Mouse (Mus musculus) liver, embryonic 12.5 days (tissue): ENCODE results near the gene Lrrc8c. TPM values are rescaled to one million over a fixed set of nuclear protein-coding genes. Genes with fewer than 3 reads are reported as not detected.

Experiments
- ATAC-seq: fragments of 200-750 bp; cut with Nextera tagmentation; 2 replicates; pipeline ENCODE4 v1.8.0; 2017; ENCODE audit warnings: moderate number of reproducible peaks, mild to moderate bottlenecking, moderate library complexity
- H3K27ac ChIP-seq: fragments of 300-500 bp; sonication (generic); 2 replicates; pipeline ENCODE4 v1.5.1; 2016; ENCODE audit warnings: mild to moderate bottlenecking
- H3K27me3 ChIP-seq: fragments of 300-500 bp; sonication (generic); replicated peaks from 2 replicates; pipeline ENCODE4 v1.6.1; 2016; ENCODE audit warnings: mild to moderate bottlenecking, moderate library complexity
- H3K36me3 ChIP-seq: fragments of 300-500 bp; sonication (generic); 2 replicates; pipeline ENCODE4 v1.6.1; 2016; ENCODE audit warnings: mild to moderate bottlenecking, moderate library complexity
- H3K4me1 ChIP-seq: fragments of 300-500 bp; sonication (generic); 2 replicates; pipeline ENCODE4 v1.6.1; 2016
- H3K4me2 ChIP-seq: fragments of 300-500 bp; sonication (generic); 2 replicates; pipeline ENCODE4 v1.6.1; 2016; ENCODE audit warnings: mild to moderate bottlenecking, moderate library complexity
- H3K4me3 ChIP-seq: fragments of 300-500 bp; sonication (generic); 2 replicates; pipeline ENCODE4 v1.5.1; 2016; ENCODE audit warnings: mild to moderate bottlenecking, moderate library complexity
- H3K9ac ChIP-seq: fragments of 300-500 bp; sonication (generic); 2 replicates; pipeline ENCODE4 v1.6.1; 2016; ENCODE audit warnings: mild to moderate bottlenecking, moderate library complexity
- H3K9me3 ChIP-seq: fragments of 300-500 bp; sonication (generic); replicated peaks from 2 replicates; pipeline ENCODE4 v1.6.1; 2016; ENCODE audit warnings: mild to moderate bottlenecking, moderate library complexity
- WGBS: fragments of 180-500 bp; shearing (Covaris S2); methylation state at CpG from one replicate; pipeline ENCODE4 v1.1.7; 2016; ENCODE audit not compliant: insufficient replicate concordance; 5-methylcytosine and 5-hydroxymethylcytosine counted together
- polyA plus RNA-seq: library from polyadenylated mRNA; unstranded; fragments of >200 nt; fragmentation: Nextera tagmentation; extraction: Ambion mirVana; gene quantifications from 2 replicates; pipeline ENCODE4 v1.2.1, GENCODE M21; 2016

Lrrc8c gene
- polyA plus RNA-seq, 1 experiment from 2014 or later, result 23.9 TPM

GRCm38 (mm10) chr5:105493377-105493776 lies 25.8 kb upstream of the Lrrc8c start:
- H3K4me2 ChIP-seq, result no peak overlapping the region
- no peak overlapping the region for H3K9ac ChIP-seq
- no peak for ATAC-seq
- H3K27ac ChIP-seq, result no peak overlapping the region
- peaks cover 16% of the 10 kb centered on the region for H3K4me1 ChIP-seq
- H3K9me3 ChIP-seq, result no peaks in the 10 kb centered on the region
- H3K36me3 ChIP-seq, result peaks cover 11% of the 10 kb centered on the region; the same call in 1 of the 2 replicates
- WGBS, result 75% methylated on average over 7 of the region's 7 CpGs
- peaks cover 19% of the 10 kb centered on the region for H3K27me3 ChIP-seq
- no peak overlapping the region for H3K4me3 ChIP-seq

- Histone ChIP-seq H3K9me3 (no peaks in the 10 kb centered on the region), H3K4me2 (peak overlapping the region; percentile 62), H3K9ac (no peak overlapping the region), H3K4me1 (peaks cover 20% of the 10 kb centered on the region), H3K27me3 (peaks cover 19% of the 10 kb centered on the region), H3K36me3 (peaks cover 11% of the 10 kb centered on the region; the same call in 1 of the 2 replicates), H3K4me3 (no peak overlapping the region), H3K27ac (no peak overlapping the region)
- no peak for ATAC-seq
- 48% methylated on average over 10 of the region's 10 CpGs for WGBS
Observed at GRCm38 (mm10) chr5:105494246-105494917, 24.8 kb upstream of the Lrrc8c start.

- no peak overlapping the region for H3K27ac ChIP-seq
- peaks cover 9% of the 10 kb centered on the region; the same call in 1 of the 2 replicates for H3K36me3 ChIP-seq
- peak overlapping the region; percentile 32 for H3K4me3 ChIP-seq
- H3K4me2 ChIP-seq, result peak overlapping the region; percentile 62
- H3K9ac ChIP-seq, result 0 out of 2 replicates have a peak overlapping the region, but pooled peaks have one; percentile 17
- 10% methylated on average over 22 of the region's 24 CpGs for WGBS
- no peaks in the 10 kb centered on the region for H3K9me3 ChIP-seq
- peaks cover 19% of the 10 kb centered on the region for H3K27me3 ChIP-seq
- ATAC-seq, result peak; percentile 72
- H3K4me1 ChIP-seq, result peaks cover 25% of the 10 kb centered on the region
Observed at GRCm38 (mm10) chr5:105494918-105495901, 24.0 kb upstream of the Lrrc8c start.

DNA sequence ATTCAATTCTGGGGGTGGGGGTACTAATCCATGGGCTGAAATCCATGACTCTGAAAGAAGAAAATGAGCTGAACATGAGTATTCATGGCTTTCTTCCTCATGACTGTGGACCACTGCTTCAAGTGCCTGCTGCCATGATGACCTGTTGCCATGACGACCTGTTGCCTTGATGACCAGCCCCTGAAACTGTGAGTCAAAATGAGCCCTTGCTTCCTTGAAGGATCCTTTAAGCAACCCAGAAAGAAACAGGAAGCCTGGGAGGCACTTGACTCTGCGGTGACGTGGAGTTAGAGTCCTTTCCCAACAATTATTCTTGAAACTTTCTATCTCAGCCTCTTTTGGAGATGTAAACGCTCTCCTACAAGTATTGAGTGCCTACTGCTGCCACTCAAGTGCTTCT lies 23.1 kb upstream of the Lrrc8c start:
- Histone ChIP-seq H3K9ac (no peak overlapping the region), H3K36me3 (no peaks in the 10 kb centered on the region), H3K4me2 (no peak overlapping the region), H3K9me3 (no peaks in the 10 kb centered on the region), H3K4me1 (peaks cover 25% of the 10 kb centered on the region), H3K27ac (no peak overlapping the region), H3K4me3 (no peak overlapping the region), H3K27me3 (peaks cover 19% of the 10 kb centered on the region)
- no peak for ATAC-seq
- WGBS, result 66% methylated on average over 4 of the region's 4 CpGs

GRCm38 (mm10) chr5:105496586-105496985 lies 22.6 kb upstream of the Lrrc8c start:
- 74% methylated on average over 7 of the region's 7 CpGs for WGBS
- no peak overlapping the region for H3K4me3 ChIP-seq
- ATAC-seq, result no peak
- H3K27ac ChIP-seq, result no peak overlapping the region
- H3K9ac ChIP-seq, result no peak overlapping the region
- peaks cover 19% of the 10 kb centered on the region for H3K27me3 ChIP-seq
- H3K36me3 ChIP-seq, result no peaks in the 10 kb centered on the region
- peaks cover 25% of the 10 kb centered on the region for H3K4me1 ChIP-seq
- no peaks in the 10 kb centered on the region for H3K9me3 ChIP-seq
- no peak overlapping the region for H3K4me2 ChIP-seq

DNA sequence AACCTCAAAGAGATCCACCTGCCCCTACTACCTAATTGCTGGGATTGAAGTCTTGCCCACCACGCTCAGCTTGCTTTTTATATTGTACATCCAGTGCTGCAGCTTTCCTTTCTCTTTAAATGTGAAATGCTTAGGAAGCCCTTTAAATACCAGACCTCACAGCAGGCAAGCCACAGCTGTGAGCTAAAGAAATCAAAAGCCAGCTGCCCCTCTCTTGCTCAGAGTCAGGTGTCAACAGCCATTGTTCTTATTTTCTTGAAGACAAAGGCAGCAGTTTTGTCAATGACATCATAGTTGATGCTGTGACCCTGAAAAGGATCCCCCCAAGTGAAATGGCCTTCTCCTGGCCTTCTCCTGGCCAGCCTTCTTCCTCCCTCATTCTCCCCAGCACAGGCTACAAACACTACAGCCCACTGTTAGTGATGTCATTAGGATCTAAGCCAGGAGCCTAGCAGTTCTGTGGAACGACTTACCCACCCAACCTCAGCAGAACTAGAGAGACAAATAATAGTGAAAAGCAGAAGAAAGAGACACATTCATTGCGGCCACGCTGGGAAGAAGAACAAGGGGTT lies 20.7 kb upstream of the Lrrc8c start:
- Histone ChIP-seq H3K4me1 (peaks cover 25% of the 10 kb centered on the region), H3K27ac (no peak overlapping the region), H3K4me2 (no peak overlapping the region), H3K27me3 (peaks cover 19% of the 10 kb centered on the region), H3K9ac (no peak overlapping the region), H3K9me3 (peaks cover 7% of the 10 kb centered on the region), H3K4me3 (no peak overlapping the region), H3K36me3 (no peaks in the 10 kb centered on the region)
- 67% methylated on average over 4 of the region's 4 CpGs for WGBS
- no peak for ATAC-seq

- no peak overlapping the region for H3K27ac ChIP-seq
- peaks cover 23% of the 10 kb centered on the region for H3K4me1 ChIP-seq
- H3K9ac ChIP-seq, result no peak overlapping the region
- H3K36me3 ChIP-seq, result no peaks in the 10 kb centered on the region
- no peak for ATAC-seq
- peaks cover 19% of the 10 kb centered on the region for H3K27me3 ChIP-seq
- 29% methylated on average over 1 of the region's 1 CpGs for WGBS
- H3K9me3 ChIP-seq, result peaks cover 8% of the 10 kb centered on the region
- H3K4me3 ChIP-seq, result no peak overlapping the region
- H3K4me2 ChIP-seq, result no peak overlapping the region
Observed at GRCm38 (mm10) chr5:105499396-105499795, 19.8 kb upstream of the Lrrc8c start.

GRCm38 (mm10) chr5:105500132-105501121 lies 18.8 kb upstream of the Lrrc8c start:
- ATAC-seq, result no peak
- H3K36me3 ChIP-seq, result no peaks in the 10 kb centered on the region
- H3K27ac ChIP-seq, result no peak overlapping the region
- H3K27me3 ChIP-seq, result peaks cover 19% of the 10 kb centered on the region
- peaks cover 13% of the 10 kb centered on the region for H3K4me1 ChIP-seq
- H3K4me2 ChIP-seq, result no peak overlapping the region
- no peak overlapping the region for H3K4me3 ChIP-seq
- 56% methylated on average over 12 of the region's 12 CpGs for WGBS
- H3K9ac ChIP-seq, result no peak overlapping the region
- peaks cover 8% of the 10 kb centered on the region for H3K9me3 ChIP-seq

DNA sequence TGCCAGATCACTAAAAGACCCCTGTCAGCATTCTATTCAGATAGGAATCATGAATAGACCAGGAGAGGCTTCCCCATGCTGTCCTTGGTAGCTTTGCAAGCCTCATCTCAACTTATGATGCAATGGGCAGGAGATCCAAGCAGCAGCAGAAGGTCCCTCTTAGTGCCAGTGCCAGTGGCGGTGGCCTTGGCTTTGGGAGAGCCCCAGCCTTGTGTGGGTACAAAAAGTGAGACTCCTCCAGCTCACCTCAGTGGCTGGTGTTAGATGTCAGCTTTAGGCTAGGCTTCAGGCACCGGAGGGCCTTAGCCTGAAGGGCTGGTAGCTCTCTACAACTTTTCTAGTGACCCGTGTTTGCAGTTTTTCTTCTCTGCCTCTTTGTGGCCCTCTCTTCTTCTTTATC lies 18.1 kb upstream of the Lrrc8c start:
- Histone ChIP-seq H3K27me3 (peaks cover 13% of the 10 kb centered on the region), H3K36me3 (no peaks in the 10 kb centered on the region), H3K4me1 (peaks cover 9% of the 10 kb centered on the region), H3K27ac (no peak overlapping the region), H3K4me2 (no peak overlapping the region), H3K9ac (no peak overlapping the region), H3K4me3 (no peak overlapping the region), H3K9me3 (peaks cover 8% of the 10 kb centered on the region)
- no peak for ATAC-seq
- 69% methylated on average over 3 of the region's 3 CpGs for WGBS

DNA sequence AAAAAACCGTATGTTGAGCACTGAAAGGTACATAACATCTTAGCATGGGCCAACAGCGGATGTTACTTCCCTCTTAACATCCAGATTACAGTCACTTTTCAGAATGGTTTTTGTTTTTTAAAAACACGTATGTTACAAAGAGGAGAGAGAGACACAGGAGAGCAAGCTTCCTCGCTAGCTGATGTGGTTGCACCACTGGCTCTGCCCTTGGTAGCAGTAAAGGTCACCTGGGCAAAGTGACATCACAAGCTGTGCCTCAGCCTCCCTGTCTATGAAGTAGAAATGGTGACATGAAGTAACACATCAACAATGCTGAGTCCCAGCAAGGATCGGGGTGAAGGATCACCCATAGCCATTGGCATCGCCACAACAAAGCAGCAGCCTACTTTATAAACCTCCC lies 10.4 kb upstream of the Lrrc8c start:
- Histone ChIP-seq H3K4me1 (no peaks in the 10 kb centered on the region), H3K27me3 (no peaks in the 10 kb centered on the region), H3K4me3 (no peak overlapping the region), H3K4me2 (no peak overlapping the region), H3K9ac (no peak overlapping the region), H3K36me3 (no peaks in the 10 kb centered on the region), H3K9me3 (no peaks in the 10 kb centered on the region), H3K27ac (no peak overlapping the region)
- WGBS, result 77% methylated on average over 6 of the region's 6 CpGs
- ATAC-seq, result no peak

DNA sequence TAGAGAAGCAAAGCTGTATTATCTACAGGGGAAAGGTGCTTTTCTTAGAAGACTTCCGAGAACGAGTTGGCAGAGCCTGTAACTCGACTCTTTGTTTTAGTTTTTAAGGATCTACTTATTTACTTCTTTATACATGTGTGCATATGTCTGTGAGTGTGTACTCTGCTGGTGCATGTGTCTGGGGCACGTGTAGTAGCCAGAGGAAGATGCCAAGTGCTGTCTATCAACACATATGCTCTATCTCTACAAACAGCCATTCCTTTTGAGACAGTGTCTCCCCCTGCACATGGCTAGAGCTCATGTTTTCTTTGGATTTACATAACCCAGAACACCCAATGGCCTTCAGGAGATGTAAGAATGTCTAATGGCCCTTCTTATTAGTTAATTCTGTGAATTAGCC lies 6.9 kb upstream of the Lrrc8c start:
- 55% methylated on average over 4 of the region's 4 CpGs for WGBS
- no peaks in the 10 kb centered on the region for H3K27me3 ChIP-seq
- H3K9ac ChIP-seq, result no peak overlapping the region
- H3K4me1 ChIP-seq, result no peaks in the 10 kb centered on the region
- H3K36me3 ChIP-seq, result no peaks in the 10 kb centered on the region
- no peaks in the 10 kb centered on the region for H3K9me3 ChIP-seq
- no peak overlapping the region for H3K4me2 ChIP-seq
- ATAC-seq, result no peak
- H3K4me3 ChIP-seq, result no peak overlapping the region
- no peak overlapping the region for H3K27ac ChIP-seq
